Mouse (Mus musculus): Measurements from ENCODE around the gene Obsl1. TPM values are rescaled to one million over a fixed set of nuclear protein-coding genes. Genes with fewer than 3 reads are reported as not detected.

The Obsl1 gene
- total RNA-seq, 2 experiments from 2014 or later, result not detected

DNA sequence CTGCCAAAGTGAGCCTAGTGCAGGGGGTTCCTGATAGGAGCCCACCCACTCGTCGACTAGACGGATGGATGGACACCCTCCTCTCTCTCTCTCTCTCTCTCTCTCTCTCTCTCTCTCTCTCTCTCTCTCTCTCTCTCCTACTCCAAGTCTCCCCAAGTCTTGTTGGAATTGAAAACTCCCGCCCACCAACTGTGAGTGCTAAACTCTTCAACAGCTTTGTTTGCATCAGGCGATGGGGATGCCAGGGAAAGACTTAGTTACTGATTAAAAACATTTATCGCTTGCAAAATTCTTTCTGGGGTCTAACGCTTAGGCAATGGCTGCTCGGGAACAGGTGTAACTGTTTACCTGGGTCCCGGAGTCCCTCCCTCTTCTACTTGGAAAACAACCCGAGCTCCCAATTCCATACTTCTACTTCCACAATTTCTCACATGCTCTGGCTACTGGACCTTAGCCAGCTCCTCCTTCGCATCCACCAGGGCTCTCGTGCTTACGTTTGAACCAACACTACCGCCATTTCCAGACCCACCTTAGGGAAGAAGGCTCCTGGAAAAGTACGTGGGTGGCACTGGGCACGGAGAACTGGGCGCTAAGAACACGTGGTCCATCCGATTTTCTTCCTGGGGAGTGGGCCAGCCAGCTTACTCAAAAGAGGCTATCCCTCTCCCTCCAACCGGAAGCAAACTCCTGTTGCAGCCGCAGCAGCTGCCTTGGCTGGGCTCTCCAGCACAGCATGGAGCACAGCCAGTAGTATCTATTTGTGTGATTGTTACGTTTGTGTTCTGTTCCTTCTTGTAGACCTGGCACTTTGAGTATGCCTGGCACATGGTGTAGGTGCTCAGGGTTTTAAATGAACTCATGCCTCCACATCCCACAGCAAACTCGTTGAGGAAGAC is 47.2 kb downstream of the Obsl1 start:
- no peak for ATAC-seq (replicated peaks; ENCODE audit: poor library complexity, severe bottlenecking)

DNA sequence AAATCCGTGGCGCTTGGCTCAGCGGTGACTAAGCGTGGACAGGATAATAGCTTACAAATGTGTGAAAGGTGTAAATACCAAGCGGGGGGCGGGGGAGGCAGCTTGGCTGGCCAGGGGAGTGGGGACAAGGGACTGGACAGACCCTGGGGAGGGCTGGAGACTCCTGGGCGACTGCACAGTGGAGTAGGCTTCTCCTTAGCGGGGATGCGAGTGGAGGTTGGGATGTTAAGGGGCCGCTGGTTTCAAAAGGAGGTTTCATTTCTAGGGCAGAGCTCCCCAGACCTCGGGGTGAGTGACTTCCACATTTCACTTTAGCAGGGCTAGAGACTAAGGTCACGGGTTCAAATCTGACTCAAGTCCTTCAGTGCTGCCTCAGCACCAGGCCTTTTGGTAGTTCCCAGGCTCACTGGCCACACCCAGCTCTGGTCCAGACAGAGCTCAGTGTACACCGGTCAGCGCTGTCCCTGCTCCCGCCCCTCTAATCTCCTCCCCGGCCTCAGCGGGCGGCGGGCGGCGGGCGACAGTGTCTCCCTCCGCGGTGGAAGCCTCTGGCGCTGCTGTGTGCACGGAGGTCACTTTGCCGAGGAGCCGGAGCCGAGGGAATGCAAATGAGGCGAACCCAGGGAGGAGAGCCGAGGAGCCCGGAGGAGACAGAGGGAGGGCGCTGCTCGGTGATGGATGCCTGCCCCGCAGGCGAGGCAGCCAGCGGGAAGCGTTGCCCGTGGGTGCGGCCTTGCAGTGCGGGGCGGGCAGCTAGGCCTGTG is 48.0 kb downstream of the Obsl1 start:
- ATAC-seq (replicated peaks; ENCODE audit: poor library complexity, severe bottlenecking), result peak; percentile 35

DNA sequence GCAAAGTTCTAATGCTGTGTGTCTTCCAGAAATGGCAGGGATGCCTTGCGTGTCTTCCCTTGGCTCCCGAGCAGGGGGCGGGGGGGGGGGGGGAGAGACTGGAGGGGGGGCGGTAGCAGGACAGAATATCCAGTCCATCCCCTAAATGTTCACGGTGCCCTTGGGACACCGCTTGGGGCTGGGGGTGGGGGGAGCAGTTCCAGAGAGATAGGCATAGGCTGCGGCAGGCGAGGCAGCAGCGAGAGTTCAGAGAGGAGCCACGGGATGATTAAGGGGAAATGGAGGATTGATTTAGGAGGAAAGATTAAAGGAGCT is 48.6 kb downstream of the Obsl1 start:
- ATAC-seq (replicated peaks; ENCODE audit: poor library complexity, severe bottlenecking), result no peak

DNA sequence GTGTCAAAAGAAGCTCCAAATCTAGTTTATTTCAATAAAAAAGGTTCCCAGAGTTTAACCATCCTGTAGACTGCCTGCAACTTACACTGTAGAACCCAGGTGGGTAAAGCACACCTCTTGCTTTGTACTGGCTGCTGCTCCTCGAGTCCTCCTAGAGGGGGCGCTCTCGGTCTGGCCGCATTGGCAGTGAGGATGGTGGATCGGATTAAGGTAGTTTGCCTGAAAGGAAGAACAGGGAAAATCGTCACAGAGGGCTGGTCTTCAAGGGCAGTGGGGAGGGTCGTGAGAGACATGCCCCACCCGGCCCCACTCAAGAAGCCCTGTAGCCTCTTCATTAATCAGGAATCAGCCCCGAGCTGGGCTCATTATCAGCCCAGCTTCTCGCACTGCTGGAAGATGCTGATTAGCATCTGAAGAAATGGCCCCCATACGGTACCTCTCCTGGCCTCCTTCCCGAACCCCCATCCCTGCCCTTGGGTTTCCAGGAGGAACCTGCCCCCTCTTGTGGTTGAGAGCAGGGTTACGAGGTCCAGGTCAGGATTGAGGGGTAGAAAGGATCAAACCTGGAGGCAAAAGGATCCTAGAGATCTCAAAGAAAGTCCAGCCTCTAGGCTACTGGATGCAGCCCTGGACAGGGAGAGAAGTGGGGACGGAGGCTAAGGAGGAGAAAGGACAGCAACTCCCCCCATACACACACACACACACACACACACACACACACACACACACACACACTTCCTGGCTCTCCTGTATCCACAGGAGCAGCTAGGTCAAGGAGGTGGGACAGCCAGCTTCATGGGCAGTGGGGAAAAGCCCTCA is 49.3 kb downstream of the Obsl1 start:
- ATAC-seq (replicated peaks; ENCODE audit: poor library complexity, severe bottlenecking), result 0 out of 2 replicates have a peak, but pooled peaks have one; percentile 25

DNA sequence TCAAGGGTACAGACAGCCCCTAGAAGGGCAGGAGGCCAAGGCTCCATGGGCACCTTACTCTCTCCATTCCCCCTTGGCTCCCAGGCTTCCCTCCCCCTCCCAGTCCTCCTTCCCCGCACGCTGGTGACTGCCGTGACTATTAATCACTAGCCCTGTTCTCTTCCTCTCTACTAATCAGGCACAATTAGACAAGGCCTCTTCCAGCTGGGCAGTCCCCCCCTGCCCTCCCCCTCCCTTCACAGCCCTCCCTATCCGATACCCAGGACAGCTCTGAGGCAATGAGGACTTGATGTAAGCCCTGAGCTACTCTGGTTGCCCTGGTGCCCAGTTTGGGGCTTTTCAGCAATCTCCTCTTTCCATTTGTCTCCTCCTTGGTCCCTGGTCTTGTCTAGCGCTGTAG is 50.3 kb downstream of the Obsl1 start:
- ATAC-seq (replicated peaks; ENCODE audit: poor library complexity, severe bottlenecking), result no peak

DNA sequence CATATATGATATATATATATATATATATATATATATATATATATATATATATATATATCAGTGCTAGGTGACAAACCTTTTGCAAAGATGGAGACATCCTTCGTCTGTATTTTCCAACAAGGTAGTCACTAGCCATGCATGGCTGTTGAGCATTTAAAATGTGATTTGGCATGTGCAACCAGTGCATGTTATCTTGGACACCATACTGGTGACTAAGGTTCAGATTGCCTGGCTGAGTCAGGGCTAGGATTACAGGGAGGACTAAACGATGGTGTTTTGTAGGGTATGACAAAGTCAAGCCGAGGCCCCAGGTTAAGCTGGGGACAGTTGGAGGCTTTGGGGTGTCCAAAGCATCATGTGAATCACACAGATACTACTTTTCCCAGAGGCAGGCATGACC is 50.8 kb downstream of the Obsl1 start:
- no peak for ATAC-seq (replicated peaks; ENCODE audit: poor library complexity, severe bottlenecking)

DNA sequence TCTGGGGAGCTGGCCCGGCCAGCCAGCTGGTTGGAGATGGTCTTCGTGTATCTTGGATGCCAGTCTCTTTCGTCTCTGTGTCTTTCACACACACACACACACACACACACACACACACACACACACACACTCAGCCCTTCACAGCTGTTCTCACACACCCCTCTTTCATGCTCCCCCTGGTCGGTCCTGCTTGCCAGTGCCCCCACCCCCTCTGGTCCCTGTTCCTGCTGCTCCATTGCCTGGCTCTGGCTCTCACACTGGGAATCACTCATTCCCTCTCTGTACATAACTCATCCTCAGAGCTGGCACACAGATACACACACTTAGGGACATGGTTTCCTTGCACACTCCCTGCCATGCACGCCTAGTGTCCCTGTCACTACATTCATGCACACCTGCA is 54.4 kb downstream of the Obsl1 start:
- no peak for ATAC-seq (replicated peaks; ENCODE audit: poor library complexity, severe bottlenecking)

DNA sequence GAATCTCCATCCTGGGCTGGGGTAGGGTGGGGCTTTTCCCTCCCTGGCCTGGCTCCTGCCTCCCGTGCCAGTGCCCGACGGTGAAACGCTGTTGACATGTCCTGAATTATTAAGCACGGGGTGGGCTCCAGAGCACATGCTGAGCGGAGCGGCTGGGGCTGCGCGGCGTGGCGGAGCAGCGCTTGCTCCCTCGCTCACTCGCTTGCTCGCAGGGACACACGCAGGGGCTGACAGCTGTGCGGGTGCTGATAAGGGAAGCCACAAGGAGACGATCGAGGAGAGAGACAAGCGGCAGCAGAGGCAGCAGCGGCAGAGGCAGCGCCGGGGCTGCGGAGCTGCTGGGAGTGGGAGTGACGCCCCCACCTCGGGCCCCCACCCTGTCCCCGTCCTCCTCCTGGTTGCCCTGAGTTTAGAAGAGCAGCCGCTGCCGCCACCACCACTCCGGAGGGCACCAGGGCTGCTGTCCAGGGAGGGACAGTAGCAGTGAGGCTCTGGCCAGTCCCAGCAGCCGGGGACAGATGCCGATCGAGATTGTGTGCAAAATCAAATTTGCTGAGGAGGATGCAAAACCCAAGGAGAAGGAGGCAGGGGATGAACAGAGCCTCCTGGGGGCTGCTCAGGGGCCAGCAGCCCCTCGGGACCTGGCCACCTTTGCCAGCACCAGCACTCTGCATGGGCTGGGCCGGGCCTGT is 55.8 kb downstream of the Obsl1 start, which contains the start of gene Asic4:
Asic4 (plus strand) TSS at position 123 of the 692 bp plus-strand sequence.
- ATAC-seq (replicated peaks; ENCODE audit: poor library complexity, severe bottlenecking), result peak; percentile 26

DNA sequence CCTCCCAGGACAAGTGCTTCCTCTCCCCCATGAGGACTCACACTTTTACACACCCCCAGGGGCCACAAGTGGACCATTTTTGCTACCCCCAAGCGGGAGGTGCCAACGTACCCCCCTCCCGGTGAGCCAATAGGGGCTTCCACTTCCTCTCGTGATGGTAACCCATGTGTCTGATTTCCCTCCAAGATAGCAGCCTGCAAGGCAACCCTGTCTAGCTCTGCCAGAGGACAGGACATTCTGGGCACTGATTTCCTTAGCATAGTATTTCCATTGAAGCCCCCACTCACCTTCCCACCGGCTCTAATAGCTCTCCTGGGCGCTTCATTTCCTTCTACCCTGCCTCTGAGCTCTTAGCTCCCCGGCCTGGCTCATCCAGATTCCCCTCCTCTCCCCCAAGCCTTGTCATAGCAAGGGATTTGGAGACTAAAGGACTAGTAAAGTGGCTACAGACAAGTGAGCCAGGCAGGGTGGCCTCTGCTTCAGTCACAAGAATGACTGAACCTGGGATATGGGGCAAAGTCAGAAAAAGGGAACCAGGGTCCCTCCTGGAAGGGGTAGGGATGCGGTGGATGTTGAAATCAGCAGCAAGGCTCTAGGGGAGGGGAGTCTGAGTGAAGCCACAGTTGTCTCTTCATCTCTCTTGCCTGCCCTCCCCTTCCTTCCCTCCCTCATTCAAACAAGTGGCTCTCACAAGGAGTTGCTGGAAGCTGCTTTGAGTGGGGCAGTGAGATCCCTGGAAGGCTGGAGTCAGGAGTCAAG is 56.7 kb downstream of the Obsl1 start:
- ATAC-seq (replicated peaks; ENCODE audit: poor library complexity, severe bottlenecking), result peak; percentile 70

DNA sequence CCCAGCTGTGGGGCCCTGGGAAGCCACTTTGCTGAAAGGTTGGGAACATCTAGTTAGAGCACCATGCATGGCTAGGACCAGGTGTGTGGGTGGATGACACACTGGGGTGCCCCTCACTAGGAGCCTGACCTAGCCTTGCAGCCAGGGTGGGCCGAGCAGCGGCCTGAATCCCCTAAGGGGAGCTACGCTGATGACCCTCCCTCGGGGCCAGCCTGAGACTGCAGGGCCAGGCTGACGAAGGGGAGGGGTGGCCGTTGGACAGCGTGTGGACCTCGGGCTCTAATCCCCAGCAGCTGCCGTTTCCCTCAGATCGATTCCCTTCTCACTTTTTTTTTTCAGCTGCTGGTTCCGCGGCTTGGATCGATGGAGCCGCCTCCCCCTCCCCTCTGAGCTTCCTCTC is 57.3 kb downstream of the Obsl1 start:
- ATAC-seq (replicated peaks; ENCODE audit: poor library complexity, severe bottlenecking), result no peak

DNA sequence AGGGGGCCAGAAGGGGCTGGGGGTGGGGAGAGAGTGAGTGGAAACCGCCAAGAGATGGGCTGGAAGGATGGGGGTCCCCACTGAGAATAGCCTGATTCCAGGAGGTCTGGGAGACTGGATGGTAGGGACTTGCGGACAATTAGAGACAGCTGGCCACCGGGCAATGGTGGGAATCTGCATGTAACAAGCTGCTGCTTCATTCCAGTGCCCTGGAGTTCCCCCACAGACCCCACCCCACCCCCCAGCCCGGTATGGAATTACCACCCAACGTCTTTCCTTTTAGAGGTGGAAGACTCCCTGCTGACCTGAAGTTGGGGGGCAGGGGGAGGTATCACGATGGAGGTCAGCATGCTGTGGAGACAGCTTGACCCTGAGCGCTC is 58.2 kb downstream of the Obsl1 start:
- ATAC-seq (replicated peaks; ENCODE audit: poor library complexity, severe bottlenecking), result no peak

DNA sequence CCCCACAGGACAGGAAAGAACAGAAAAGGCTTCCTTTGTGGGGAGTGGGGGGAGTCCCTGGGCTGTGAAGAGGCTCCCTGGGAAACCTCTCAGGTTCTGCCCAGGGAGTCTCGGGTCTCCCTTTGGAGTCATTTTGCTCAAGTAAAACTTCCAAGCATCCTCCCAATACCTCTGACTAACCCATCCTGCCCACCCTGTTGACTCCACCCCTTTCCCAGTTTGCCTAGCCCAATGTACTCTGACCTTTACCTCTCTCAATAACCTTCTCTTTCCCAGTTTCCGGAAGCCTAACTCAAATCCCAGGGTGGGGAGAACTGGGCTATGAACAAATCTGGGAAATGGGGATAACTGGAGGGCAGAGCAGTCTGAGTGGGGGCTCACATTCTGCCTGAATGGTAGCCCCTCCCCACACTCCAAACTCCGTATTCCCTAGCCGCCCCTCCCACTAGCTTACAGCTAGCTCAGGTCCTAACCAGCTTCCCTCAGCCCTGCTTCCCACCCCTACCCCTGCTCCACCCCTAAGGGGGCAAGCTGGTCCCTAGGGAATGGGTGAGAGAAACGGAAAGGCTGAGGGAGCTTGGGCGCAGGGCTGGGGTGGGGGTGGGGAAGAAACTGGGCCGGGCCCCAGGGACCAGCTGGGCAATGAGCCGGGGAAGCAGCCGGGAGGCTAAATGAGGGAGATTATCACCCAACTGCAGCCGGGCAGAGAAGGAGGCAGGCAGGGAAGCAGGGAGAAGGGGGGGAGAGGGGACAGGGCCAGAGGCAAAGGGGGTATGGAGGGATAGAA is 58.8 kb downstream of the Obsl1 start:
- no peak for ATAC-seq (replicated peaks; ENCODE audit: poor library complexity, severe bottlenecking)

DNA sequence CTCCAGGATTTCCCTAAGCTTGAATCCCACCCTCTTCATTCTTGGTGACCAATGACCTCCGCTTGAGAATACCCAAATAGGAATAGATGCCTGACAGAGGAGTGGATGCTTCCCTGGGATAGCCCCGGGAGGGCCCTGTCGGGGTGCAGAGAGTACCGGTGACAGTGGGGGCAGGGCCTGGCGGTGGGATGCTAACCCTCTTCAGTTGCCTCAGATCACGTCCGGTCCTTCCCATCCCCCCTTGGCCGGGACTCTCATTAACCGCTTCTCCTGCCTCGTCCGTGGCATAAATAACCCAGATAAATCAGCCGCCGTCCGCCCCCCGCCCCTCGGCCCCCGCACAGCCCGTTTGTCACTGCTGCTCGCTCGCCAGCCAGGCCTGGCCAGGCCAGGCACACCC is 59.6 kb downstream of the Obsl1 start:
- no peak for ATAC-seq (replicated peaks; ENCODE audit: poor library complexity, severe bottlenecking)

DNA sequence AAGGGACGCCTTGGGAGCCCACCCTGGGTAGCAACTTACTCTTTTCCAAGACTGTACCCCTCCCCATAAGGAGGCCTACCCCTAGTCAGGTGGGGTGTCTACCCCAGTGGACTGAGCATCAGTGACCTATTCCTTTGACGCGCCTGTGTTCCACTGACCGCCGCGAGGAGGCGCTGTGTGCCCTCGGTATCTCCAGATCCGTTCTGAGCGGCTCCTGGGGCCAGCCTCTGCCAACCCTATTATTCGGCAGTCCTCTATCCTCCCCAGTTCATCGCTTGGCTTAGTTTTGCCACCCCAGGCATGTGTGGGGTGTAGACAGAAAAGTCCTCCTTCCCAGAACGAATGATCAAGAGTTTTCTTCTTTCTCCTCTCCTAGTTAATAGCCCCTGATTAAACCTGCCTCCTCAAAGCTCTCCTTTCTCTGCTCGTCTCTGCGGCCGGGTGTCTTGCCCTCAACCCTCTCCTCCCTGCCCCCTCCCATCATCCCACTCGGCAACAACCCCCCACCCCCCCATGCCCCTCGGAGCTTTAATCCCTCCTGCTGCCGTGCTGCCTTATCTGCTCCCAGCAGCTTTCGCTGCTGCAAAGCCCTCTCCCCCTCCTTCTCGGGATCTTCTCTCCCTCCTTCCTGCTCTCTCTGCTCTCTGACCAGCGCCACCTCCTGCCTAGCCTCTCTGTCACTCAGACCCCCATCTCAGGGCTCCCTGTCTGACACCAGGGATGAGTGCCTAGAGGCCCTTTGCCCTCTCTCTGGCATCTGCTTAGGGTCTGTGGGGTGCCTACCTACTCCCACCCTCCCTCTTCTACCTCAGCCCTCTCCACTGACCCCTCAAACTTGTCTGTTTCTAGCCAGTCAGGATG is 60.3 kb downstream of the Obsl1 start:
- ATAC-seq (replicated peaks; ENCODE audit: poor library complexity, severe bottlenecking), result peak; percentile 57

DNA sequence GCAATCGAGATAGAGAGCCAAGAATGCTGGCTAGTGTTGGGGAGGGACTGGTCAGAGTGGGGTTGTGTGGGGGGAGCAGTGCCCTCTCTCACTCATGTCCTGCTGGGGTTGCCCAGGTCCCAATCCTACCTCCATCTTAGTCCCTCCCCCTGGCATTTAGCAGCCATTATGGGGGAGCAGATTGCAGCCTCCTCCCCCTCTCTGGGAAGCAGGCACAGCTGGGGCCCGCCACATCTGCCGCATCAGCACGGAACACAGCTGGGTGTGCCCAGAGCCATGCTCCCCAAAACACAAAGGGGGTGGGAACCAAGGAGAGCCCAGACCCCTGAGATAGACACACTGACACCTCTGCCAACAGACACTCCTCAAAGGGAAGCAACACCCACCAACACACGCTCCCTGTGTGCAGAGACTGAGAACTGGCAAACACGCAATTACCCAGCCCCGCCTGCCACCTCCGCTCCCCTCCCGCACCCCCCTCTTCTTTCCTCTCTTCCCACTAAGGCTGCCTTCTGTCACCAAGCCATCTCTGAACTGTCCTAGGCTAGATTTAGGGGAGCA is 61.0 kb downstream of the Obsl1 start:
- no peak for ATAC-seq (replicated peaks; ENCODE audit: poor library complexity, severe bottlenecking)

DNA sequence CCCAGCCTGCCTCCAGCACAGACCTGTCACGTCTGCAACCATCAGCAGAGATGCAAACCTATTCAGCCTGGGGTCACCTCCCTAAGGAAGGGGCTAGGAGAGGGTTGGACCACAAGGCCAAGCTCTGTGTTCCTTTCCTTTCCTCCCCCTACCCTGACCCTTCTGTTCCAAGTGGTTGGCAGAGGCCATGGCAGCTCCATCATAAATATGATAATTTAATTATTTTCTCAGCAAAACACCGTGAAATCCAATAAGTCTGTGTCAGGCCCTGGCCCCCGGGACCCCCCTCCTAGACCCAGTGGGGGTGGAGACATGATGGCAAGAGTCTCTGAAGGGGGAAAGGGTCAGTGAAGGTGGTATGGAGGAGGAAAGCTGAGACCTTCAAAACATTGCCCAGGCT is 62.0 kb downstream of the Obsl1 start:
- no peak for ATAC-seq (replicated peaks; ENCODE audit: poor library complexity, severe bottlenecking)

DNA sequence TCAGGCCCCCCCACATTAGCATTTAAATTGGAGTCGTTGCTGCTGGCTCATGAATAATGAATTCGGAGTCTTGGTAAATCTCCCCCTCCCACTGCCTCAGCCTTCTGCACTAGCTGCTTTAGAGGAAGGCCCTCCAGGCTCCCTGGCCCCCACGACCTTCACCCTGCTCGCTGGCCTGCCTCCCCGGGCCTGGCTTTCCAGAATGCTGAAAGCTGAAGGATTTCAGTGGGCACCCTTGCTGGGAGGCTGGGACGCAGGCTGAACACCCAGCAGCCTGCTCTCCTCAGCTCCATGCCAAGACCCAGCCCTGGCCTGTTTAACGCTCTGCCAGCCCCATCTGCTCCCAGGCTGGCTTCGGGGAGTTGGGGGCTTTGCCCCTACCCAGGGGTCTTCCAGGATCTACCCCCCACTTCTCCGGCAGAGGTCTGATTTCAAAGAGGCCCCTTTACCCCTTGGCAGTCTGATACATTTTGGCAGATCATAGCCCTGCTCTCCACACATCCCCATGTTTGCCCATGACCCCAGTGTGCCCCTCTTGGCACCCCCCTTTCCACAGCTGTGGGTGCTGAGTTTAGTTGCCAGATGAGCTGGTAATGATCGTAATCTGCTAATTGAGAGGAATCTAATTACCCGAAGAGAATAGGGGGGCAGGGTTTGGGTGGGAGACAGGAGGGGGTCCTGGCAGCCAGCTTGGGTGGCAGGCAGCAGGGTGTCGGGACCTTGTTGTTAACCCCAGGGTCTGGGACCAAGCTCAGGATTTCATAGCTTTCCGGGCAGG is 62.8 kb downstream of the Obsl1 start:
- no peak for ATAC-seq (replicated peaks; ENCODE audit: poor library complexity, severe bottlenecking)

All from granulocyte monocyte progenitor cell, adult 5-6 weeks (primary cell).